Mouse (Mus musculus) frontal cortex, postnatal 25 days (tissue): Measurements from ENCODE around the gene Gm16434.
"Not testable (repeated sequence)": the region's sequence is repeated elsewhere in the genome, so short reads cannot be mapped to it uniquely, and the experiment has no call there.

Source experiments
- DNase-seq, 2 experiments: peaks; one replicate each; pipeline ENCODE4 v3.0.0; 2022; ENCODE audit warnings: low spot score in 2 of 2

Gm16434 gene

GRCm38 (mm10) chr14:7194440-7194839, at the start of gene Gm16434:
Gene Gm16434 (minus strand): TSS chr14:7194540.
- DNase-seq = not testable (repeated sequence)

- not testable (repeated sequence) for DNase-seq
Measured at GRCm38 (mm10) chr14:7243498-7243897, 49.2 kb upstream of the Gm16434 start.

GRCm38 (mm10) chr14:7200070-7200469, 5.7 kb upstream of the Gm16434 start:
- DNase-seq = not testable (repeated sequence)

- peak in 1 of 2 experiments; percentile 1 for DNase-seq
Measured at GRCm38 (mm10) chr14:7174483-7174971, 19.8 kb downstream of the Gm16434 start, which contains the start of gene Gm3512. Gene Gm3512 (minus strand): TSS chr14:7174533.
